Mouse (Mus musculus): ENCODE data around the gene Znrf1.

- TF ChIP-seq CTCF (IDR thresholded peaks at IDR 0.05; ENCODE audit: control insufficient read depth, insufficient read depth, low read length) (no peak), POLR2A (IDR thresholded peaks at IDR 0.05; ENCODE audit: borderline replicate concordance, control insufficient read depth, low read depth, low read length) (no peak)
Observed at GRCm38 (mm10) chr8:111602050-111602449, 66.2 kb downstream of the Znrf1 start.
